Comparison of ENCODE assay signal across 11 mouse cellular contexts in genomic region chr17:47146640-47147039, GRCm38 (mm10).
DNase-seq lines count a peak whose midpoint lies in the region; ATAC-seq and TF ChIP-seq lines count a peak whose summit lies in the region.
"Had no signal": no experiment of that assay in that cellular context is flagged by ENCODE, and none has a peak within 500 bp of the region (broad histone marks: within the 10 kb centered on the region; RNA-seq: fewer than 3 reads in every experiment).

No protein-coding gene starts in this region.

- peaks cover 13% of the 10 kb centered on the region for H3K4me1 ChIP-seq in midbrain, embryonic 11.5 days (ENCODE audit: control insufficient read depth, insufficient read depth, low read length)

- ATAC-seq in megakaryocyte-erythroid progenitor cell, adult 5-6 weeks (replicated peaks; ENCODE audit: low FRiP score, low TSS enrichment, poor library complexity, severe bottlenecking): peak; percentile 71; the same call in 1 of the 2 replicates
- ATAC-seq in midbrain, embryonic 11.5 days (ENCODE audit: low FRiP score): no peak

- peak; percentile 42 for DNase-seq in adrenal gland, adult 2 months
- no peak for DNase-seq in adrenal gland, adult 8-10 months
- no peak for DNase-seq in layer of hippocampus, adult 2 months (ENCODE audit: low spot score in 2 of 2)
- no peak for DNase-seq in layer of hippocampus, adult 9-11 months
- peak; percentile 16 for DNase-seq in T-cell, adult 2 months (ENCODE audit: low spot score)
- DNase-seq in midbrain, embryonic 11.5 days (ENCODE audit: low spot score, missing footprints): no peak
- DNase-seq in urinary bladder, postnatal 36 days (ENCODE audit: low spot score in 2 of 2): no peak
- DNase-seq: cerebellum, adult 9-11 months; gastrocnemius, postnatal 36 days had no signal

- H3K27me3 ChIP-seq in midbrain, embryonic 11.5 days (ENCODE audit: control insufficient read depth, insufficient read depth, low read length): no peaks in the 10 kb centered on the region
- H3K27me3 ChIP-seq: midbrain, embryonic 12.5 days had no signal

- 96% methylated on average over 4 of the region's 4 CpGs for WGBS in midbrain, embryonic 11.5 days

- H3K27ac ChIP-seq in layer of hippocampus, adult 2 months: no peak overlapping the region
- H3K27ac ChIP-seq in midbrain, embryonic 11.5 days (ENCODE audit: low read depth, low read length): no peak overlapping the region

- H3K9me3 ChIP-seq in midbrain, embryonic 11.5 days (ENCODE audit: control insufficient read depth, low read length): no peaks in the 10 kb centered on the region
- H3K9me3 ChIP-seq: midbrain, embryonic 12.5 days had no signal

- H3K36me3 ChIP-seq in midbrain, embryonic 11.5 days (ENCODE audit: control insufficient read depth, insufficient read depth, low read length): no peaks in the 10 kb centered on the region
- H3K36me3 ChIP-seq: midbrain, embryonic 12.5 days had no signal

- H3K9ac ChIP-seq in midbrain, embryonic 11.5 days (ENCODE audit: low read length): no peak overlapping the region
- H3K9ac ChIP-seq: midbrain, embryonic 12.5 days had no signal

- no peak overlapping the region for H3K4me3 ChIP-seq in layer of hippocampus, adult 2 months
- H3K4me3 ChIP-seq in midbrain, embryonic 11.5 days (ENCODE audit: low read depth, low read length): no peak overlapping the region
- H3K4me3 ChIP-seq: midbrain, embryonic 12.5 days had no signal

- no peak overlapping the region for H3K4me2 ChIP-seq in midbrain, embryonic 11.5 days
- H3K4me2 ChIP-seq: midbrain, embryonic 12.5 days had no signal

- peak; percentile 73 for TF ChIP-seq CTCF in layer of hippocampus, adult 2 months (conservative IDR thresholded peaks at IDR 0.05)

Comparison
In these comparisons a context has a peak if more than half of its experiments do, and no peak if none do; other contexts are left out.
1. DNase-seq: peak in adrenal gland, adult 2 months (single experiment) and T-cell, adult 2 months (single experiment); none in adrenal gland, adult 8-10 months (single experiment), layer of hippocampus, adult 2 months (0 of 2), layer of hippocampus, adult 9-11 months (single experiment), midbrain, embryonic 11.5 days (single experiment) and urinary bladder, postnatal 36 days (0 of 2).